Mouse (Mus musculus): ENCODE measurements at regions not wholly inside any gene's neighbourhood (a gene's known extent, or its start where the extent isn't known, plus 50 kb on each side); places are given as distances from the start of the nearest gene placed in this dataset.
"Not testable (repeated sequence)": the region's sequence is repeated elsewhere in the genome, so short reads cannot be mapped to it uniquely, and the experiment has no call there.

DNA sequence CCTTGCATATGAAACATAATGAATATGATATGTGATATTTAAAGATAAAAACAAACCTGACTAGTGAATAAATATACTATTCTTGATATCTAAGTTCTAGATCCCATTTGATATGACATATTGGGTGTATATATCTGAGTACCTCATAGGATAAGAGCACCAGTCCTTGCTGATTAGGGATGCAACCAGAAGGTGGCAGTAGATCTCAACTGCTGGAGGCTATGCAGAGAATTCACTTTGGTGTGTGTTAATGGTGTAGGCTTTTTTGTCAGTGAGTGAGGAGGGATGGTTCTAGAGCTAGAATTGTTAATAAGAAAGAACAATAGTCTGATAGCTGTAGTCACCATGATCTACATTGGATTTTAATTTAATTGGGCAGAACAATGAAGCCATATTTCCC, 639.6 kb downstream of the Dad1 start:
- Histone ChIP-seq H3K36me3 (no peaks in the 10 kb centered on the region), H3K9ac (replicated peaks) (no peak overlapping the region), H3K27ac (replicated peaks) (no peak overlapping the region), H3K4me3 (replicated peaks) (no peak overlapping the region), H3K9me3 (replicated peaks) (no peaks in the 10 kb centered on the region), H3K4me2 (no peak overlapping the region), H3K27me3 (replicated peaks) (no peaks in the 10 kb centered on the region), H3K4me1 (no peaks in the 10 kb centered on the region)
- no peak for ATAC-seq (ENCODE audit: low FRiP score)

DNA sequence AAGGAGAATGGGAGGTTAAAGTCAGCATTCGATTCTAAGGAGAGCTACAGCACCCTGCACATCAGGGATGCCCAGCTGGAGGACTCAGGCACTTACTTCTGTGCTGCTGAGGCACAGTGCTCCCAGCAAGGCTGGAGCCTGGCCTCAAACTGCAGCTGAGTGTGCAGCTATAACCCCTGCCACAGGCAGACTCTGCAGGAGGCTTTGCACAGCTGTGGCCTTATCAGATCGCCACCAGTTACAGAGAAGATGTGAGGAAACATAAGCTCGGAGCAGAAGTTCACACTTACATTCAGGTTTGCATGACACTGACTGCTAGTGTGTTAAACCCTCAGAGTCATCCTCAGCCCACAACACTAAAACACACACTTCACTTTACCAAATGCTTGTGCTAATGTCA, 654.6 kb downstream of the Dad1 start:
- not testable (repeated sequence) for H3K27ac ChIP-seq (replicated peaks); ATAC-seq (ENCODE audit: low FRiP score); H3K27me3 ChIP-seq (replicated peaks); H3K4me1 ChIP-seq; H3K9me3 ChIP-seq (replicated peaks); H3K4me2 ChIP-seq; H3K36me3 ChIP-seq; H3K4me3 ChIP-seq (replicated peaks); H3K9ac ChIP-seq (replicated peaks)
- 53% methylated on average over 3 of the region's 3 CpGs for WGBS

DNA sequence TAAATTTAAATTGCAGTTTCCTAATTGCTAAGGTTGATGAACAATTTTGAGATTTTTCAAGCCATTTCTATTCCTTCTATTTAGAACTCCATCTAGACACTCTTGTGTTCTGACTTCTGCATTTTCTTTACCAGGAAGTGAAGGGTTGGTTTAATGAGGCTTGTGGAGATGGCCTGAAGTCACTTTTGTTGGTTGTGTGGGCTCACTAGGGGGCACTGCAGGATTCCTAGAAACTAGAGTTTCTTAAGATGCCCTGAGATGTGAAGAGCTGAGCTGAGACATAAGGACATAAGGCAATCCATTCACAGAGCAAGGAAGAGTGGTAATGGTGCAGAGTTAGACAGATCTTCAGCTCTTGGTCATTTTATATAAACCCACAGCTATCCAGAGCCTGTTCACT, 656.6 kb downstream of the Dad1 start:
- H3K27ac ChIP-seq (replicated peaks); H3K9ac ChIP-seq (replicated peaks); H3K36me3 ChIP-seq; ATAC-seq (ENCODE audit: low FRiP score); H3K27me3 ChIP-seq (replicated peaks); H3K4me3 ChIP-seq (replicated peaks); H3K9me3 ChIP-seq (replicated peaks); H3K4me1 ChIP-seq; H3K4me2 ChIP-seq: not testable (repeated sequence)

DNA sequence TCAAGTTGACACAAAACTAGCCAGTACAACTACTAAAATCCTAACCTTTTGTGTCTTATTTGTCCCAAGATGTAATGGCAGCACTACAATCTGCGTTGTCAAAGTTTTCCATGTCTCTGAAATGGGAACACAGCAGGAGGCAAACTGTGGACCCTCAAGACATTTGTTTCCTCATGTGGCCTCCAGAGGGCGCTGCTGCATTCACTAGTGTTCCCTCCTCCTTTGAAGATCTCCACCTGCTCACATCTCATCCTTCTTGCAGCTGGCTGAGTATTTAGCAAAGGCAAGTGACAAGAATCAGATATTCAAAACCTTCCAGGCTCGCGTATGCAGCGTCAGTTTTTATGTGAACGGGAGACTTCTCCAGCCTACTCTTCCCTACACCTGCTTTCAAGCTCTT, 663.3 kb downstream of the Dad1 start:
- H3K4me3 ChIP-seq (replicated peaks); H3K36me3 ChIP-seq; H3K9me3 ChIP-seq (replicated peaks); H3K4me2 ChIP-seq; H3K27me3 ChIP-seq (replicated peaks); H3K27ac ChIP-seq (replicated peaks); H3K4me1 ChIP-seq; ATAC-seq (ENCODE audit: low FRiP score); H3K9ac ChIP-seq (replicated peaks): not testable (repeated sequence)
- WGBS, result 45% methylated on average over 6 of the region's 6 CpGs

DNA sequence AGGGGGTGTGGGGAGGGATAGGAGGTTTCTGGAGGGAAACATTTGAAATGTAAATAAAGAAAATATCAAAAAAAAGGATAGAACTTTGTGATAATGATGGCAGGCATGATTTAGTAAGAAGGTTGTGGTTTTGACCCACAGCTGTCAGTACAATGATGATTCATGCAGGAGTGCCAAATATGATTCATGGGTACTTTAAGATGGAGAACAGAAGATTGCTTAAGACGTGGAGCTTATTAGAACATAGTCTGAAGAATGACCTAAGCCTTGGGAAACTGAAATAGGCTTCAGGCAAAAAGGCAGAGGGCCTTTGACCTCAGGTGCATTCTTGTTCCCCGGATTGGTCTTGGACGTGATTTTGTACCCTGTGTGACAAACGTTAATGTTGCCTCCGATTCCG, 671.4 kb downstream of the Dad1 start:
- not testable (repeated sequence) for H3K27ac ChIP-seq (replicated peaks); ATAC-seq (ENCODE audit: low FRiP score); H3K4me3 ChIP-seq (replicated peaks); H3K36me3 ChIP-seq; H3K27me3 ChIP-seq (replicated peaks); H3K4me1 ChIP-seq; H3K4me2 ChIP-seq; H3K9me3 ChIP-seq (replicated peaks); H3K9ac ChIP-seq (replicated peaks)
- 95% methylated on average over 6 of the region's 6 CpGs for WGBS

DNA sequence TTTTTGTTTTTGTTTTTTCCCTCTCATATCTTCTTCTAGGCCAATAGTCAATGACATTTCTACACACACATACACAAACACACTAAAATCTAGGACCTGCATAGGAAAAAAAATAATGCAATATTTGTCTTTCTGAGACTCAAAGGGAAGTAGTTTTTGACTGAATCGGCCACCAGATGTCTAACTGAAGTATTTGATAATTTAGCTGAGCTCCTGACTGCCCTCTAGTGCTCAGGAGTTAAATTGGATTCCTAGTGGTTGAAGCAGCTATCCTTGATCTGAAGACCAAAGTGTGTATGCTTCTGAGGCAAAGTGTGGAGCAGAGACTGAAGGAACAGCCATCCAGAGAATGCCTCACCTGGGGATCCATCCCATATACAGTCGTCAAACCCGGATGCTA, 672.2 kb downstream of the Dad1 start:
- H3K4me3 ChIP-seq (replicated peaks); ATAC-seq (ENCODE audit: low FRiP score); H3K4me1 ChIP-seq; H3K27ac ChIP-seq (replicated peaks); H3K27me3 ChIP-seq (replicated peaks); H3K36me3 ChIP-seq; H3K4me2 ChIP-seq; H3K9me3 ChIP-seq (replicated peaks); H3K9ac ChIP-seq (replicated peaks): not testable (repeated sequence)
- 66% methylated on average over 3 of the region's 3 CpGs for WGBS

DNA sequence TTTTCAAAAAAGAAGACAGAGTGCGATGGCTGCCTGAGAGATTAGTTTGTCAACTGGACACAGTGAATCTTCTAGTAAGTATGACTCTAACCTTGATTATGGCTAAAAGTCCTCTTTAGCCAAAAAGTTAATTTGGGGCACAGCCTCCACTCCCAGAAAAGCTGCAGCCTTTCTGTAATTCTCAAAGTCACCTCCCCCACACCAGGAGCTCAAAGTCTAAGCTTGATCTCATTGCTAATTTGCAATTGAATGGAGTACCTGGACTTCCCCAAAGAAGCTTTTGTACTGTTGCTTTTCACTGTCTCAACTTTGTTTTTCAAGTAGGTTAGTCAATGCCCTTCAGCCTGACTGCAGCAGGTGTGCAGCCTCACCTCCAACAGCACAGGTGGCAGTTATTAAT, 677.0 kb downstream of the Dad1 start:
- H3K4me3 ChIP-seq (replicated peaks); H3K9ac ChIP-seq (replicated peaks); H3K4me1 ChIP-seq; H3K36me3 ChIP-seq; ATAC-seq (ENCODE audit: low FRiP score); H3K27ac ChIP-seq (replicated peaks); H3K4me2 ChIP-seq; H3K27me3 ChIP-seq (replicated peaks); H3K9me3 ChIP-seq (replicated peaks): not testable (repeated sequence)
- WGBS, result 100% methylated on average over 1 of the region's 1 CpGs

DNA sequence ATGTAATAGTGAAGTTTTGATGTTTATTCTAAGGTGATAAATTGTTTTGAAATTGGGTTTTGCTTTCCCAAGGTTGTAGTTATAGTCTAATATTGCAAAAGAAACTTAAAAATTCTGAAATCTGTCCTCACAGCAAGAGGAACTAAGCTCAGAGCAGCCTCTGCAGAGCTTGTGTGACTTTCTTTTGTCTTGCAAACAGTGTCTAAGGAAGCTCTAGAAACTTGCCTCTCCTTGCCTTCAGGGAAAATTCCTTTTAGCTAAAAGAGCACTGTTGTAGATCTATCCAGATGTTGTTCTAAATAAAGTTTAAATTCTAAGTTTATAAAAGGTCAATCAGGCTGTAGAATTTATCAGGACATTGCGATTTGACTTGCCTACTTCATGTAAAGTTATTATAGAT, 681.2 kb downstream of the Dad1 start:
- not testable (repeated sequence) for H3K9me3 ChIP-seq (replicated peaks); ATAC-seq (ENCODE audit: low FRiP score)
- WGBS, result 95% methylated on average over 1 of the region's 1 CpGs

DNA sequence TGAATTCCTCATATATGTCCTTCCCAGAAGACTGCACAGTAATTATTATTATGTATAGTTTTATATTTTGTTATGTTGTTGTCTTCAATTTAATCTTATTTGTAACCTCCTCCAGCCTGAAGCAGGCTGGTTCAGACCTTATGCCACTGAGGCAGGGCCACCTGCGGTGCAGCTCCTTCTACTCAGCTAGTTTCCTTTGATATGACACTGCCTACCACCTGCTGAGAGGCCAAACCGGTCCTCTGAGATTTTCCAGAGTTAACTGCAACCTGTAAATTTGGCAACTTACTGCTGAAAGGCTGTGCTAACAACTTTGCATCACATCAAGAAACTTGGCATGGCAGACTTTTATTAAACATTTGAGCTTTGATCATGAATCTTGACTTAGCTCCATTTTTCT, 691.3 kb downstream of the Dad1 start:
- Histone ChIP-seq H3K4me1 (no peaks in the 10 kb centered on the region), H3K9ac (replicated peaks) (no peak overlapping the region), H3K36me3 (no peaks in the 10 kb centered on the region), H3K4me2 (no peak overlapping the region), H3K4me3 (replicated peaks) (no peak overlapping the region), H3K9me3 (replicated peaks) (no peaks in the 10 kb centered on the region), H3K27me3 (replicated peaks) (no peaks in the 10 kb centered on the region), H3K27ac (replicated peaks) (no peak overlapping the region)
- 54% methylated on average over 2 of the region's 2 CpGs for WGBS
- no peak for ATAC-seq (ENCODE audit: low FRiP score)

More for the DNA sequence above, 681.2 kb downstream of the Dad1 start:
- H3K27ac ChIP-seq (replicated peaks); H3K4me3 ChIP-seq (replicated peaks); H3K4me1 ChIP-seq; H3K36me3 ChIP-seq; H3K27me3 ChIP-seq (replicated peaks); H3K9ac ChIP-seq (replicated peaks); H3K4me2 ChIP-seq: not testable (repeated sequence)

DNA sequence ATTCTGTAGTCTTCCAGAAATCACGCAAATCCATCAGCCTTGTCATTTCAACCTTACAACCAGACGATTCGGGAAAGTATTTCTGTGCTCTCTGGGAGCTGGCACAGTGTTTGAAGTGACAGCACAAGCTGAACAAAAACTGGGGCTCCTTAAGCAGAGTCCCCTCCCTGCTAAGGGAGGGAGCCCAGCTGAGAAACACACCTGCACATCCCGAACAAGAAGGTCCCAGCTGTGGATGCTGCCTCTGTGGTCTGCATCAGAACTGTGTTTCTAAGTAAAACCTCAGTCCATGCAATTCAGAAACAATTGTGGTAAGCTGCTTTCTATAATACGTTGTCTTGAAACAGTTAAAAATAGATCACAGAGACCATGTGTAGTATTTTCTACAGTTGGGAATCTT, 693.8 kb downstream of the Dad1 start:
- ATAC-seq (ENCODE audit: low FRiP score); H3K9ac ChIP-seq (replicated peaks); H3K36me3 ChIP-seq; H3K27me3 ChIP-seq (replicated peaks); H3K27ac ChIP-seq (replicated peaks); H3K4me3 ChIP-seq (replicated peaks); H3K9me3 ChIP-seq (replicated peaks); H3K4me1 ChIP-seq; H3K4me2 ChIP-seq: not testable (repeated sequence)
- WGBS, result 84% methylated on average over 5 of the region's 5 CpGs

DNA sequence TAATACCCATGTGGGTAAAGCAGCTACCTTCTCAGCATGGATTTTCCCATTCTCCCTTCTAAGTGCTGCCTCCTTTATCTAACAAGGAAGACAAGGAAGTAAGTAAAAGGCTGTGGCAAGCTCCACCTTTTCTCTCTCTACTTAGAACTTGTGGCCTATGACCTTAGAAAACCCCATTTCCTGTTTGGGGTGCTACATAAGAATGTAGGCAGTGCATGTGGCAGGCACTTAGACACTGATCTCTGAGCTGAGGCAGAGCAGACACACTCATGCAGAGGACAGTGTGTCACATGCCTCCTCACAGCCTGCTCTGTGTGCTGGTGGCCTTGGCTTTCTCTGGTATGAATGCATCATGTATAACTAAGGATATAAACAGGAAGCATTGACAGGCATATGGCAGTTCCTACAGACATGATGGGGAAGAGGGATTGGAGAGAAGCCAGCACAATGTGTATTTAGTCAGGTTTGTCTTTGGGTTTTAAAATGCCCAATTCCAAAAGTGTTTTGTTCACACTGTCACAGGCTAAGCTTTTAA, 694.5 kb downstream of the Dad1 start:
- H3K9me3 ChIP-seq (replicated peaks); H3K4me2 ChIP-seq; H3K4me1 ChIP-seq; H3K4me3 ChIP-seq (replicated peaks); H3K27me3 ChIP-seq (replicated peaks); H3K9ac ChIP-seq (replicated peaks); H3K27ac ChIP-seq (replicated peaks); ATAC-seq (ENCODE audit: low FRiP score); H3K36me3 ChIP-seq: not testable (repeated sequence)

DNA sequence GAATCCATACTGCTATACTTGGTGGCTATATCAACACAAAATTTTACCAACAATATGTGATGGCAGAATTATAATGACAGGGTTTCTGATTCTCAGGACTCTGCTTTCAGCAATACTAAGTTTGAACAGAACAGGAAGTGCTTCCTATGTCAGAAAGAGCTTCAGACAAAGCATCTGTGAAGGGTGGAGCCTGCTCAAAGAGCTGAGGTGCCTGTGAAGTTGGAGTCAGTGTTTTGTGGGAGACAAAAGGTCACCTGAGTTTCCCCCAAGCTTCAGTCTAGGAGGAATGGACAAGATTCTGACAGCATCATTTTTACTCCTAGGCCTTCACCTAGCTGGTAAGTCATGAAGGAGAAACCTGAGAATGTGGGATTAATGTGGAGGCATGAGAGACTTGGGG, 700.1 kb downstream of the Dad1 start:
- H3K27me3 ChIP-seq (replicated peaks), result no peaks in the 10 kb centered on the region
- H3K4me1 ChIP-seq, result no peaks in the 10 kb centered on the region
- H3K9ac ChIP-seq (replicated peaks), result no peak overlapping the region
- H3K9me3 ChIP-seq (replicated peaks), result no peaks in the 10 kb centered on the region
- H3K36me3 ChIP-seq, result no peaks in the 10 kb centered on the region
- ATAC-seq (ENCODE audit: low FRiP score), result no peak
- no peak overlapping the region for H3K4me2 ChIP-seq
- no peak overlapping the region for H3K27ac ChIP-seq (replicated peaks)
- H3K4me3 ChIP-seq (replicated peaks), result no peak overlapping the region

DNA sequence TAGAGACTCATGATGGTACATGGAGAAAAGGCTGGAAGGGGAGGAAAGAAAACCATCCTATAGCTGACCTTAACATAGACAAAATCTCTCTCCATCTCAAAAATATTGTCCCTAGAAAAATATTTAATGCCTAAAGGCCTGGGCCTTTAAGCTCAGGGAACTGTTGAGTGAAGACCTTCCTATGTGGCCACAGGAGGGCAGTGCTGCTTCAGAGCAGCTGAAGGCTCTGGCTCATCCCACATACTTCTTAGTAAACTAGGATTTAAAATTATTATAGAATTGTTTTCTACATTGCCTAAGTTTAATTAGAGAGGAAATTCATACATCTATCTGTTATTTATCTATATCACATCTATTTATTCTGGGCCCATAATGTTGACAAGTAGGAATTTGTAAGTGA, 706.5 kb downstream of the Dad1 start:
- not testable (repeated sequence) for H3K36me3 ChIP-seq; H3K9ac ChIP-seq (replicated peaks); ATAC-seq (ENCODE audit: low FRiP score); H3K9me3 ChIP-seq (replicated peaks); H3K4me2 ChIP-seq; H3K27me3 ChIP-seq (replicated peaks); H3K4me3 ChIP-seq (replicated peaks); H3K4me1 ChIP-seq; H3K27ac ChIP-seq (replicated peaks)

All from neural tube, embryonic 15.5 days (tissue).